Mouse (Mus musculus) MEL (cell line): ENCODE results near the gene Lpo. TPM values are rescaled to one million over a fixed set of nuclear protein-coding genes. Genes with fewer than 3 reads are reported as not detected.
A peak's percentile ranks its signal among the peaks of the same experiment; 100 is the strongest.

Source experiments
- DNase-seq: peaks from one replicate; pipeline ENCODE4 v3.0.0; 2011; ENCODE audit warnings: low read depth, low spot score
- H3K27ac ChIP-seq: 2 replicates; pipeline ENCODE4 v1.5.1; 2012; ENCODE audit warnings: low read depth, mild to moderate bottlenecking, control low read depth, low read length, moderate library complexity; ENCODE audit not compliant: control insufficient read depth
- H3K27me3 ChIP-seq, 2 experiments: fragments of 150-350 bp in 1 of 2; sonication (generic) in 1 of 2; 2 replicates each; pipeline ENCODE4 v1.6.1; 2012; ENCODE audit warnings: low read length in 2 of 2, mild to moderate bottlenecking in 2 of 2, improper control_type of control experiment in 1 of 2, moderate library complexity in 1 of 2; ENCODE audit not compliant: insufficient read depth in 2 of 2, control insufficient read depth in 1 of 2
- H3K36me3 ChIP-seq, 2 experiments: 2 replicates each; pipeline ENCODE4 v1.6.1; 2012 to 2014; ENCODE audit warnings: low read length in 2 of 2, improper control_type of control experiment in 1 of 2, inconsistent platforms in 1 of 2, mild to moderate bottlenecking in 1 of 2; ENCODE audit not compliant: insufficient read depth in 2 of 2, control insufficient read depth in 1 of 2
- H3K4me1 ChIP-seq, 2 experiments: fragments of 150-350 bp in 1 of 2; sonication (generic) in 1 of 2; 2 replicates each; pipeline ENCODE4 v1.6.1; 2012; ENCODE audit warnings: low read length in 2 of 2, improper control_type of control experiment in 1 of 2, mild to moderate bottlenecking in 1 of 2; ENCODE audit not compliant: insufficient read depth in 2 of 2, control insufficient read depth in 1 of 2
- H3K4me3 ChIP-seq, 2 experiments: fragments of 150-350 bp in 1 of 2; sonication (generic) in 1 of 2; 2 replicates each; pipeline ENCODE4 v1.5.1; 2012; ENCODE audit warnings: low read depth in 2 of 2, low read length in 2 of 2, mild to moderate bottlenecking in 2 of 2, moderate library complexity in 2 of 2, control low read depth in 1 of 2, improper control_type of control experiment in 1 of 2; ENCODE audit not compliant: control insufficient read depth in 1 of 2, insufficient read depth in 1 of 2
- H3K79me2 ChIP-seq: 2 replicates; pipeline ENCODE4 v1.6.1; 2012; ENCODE audit warnings: mild to moderate bottlenecking, low read length, moderate library complexity; ENCODE audit not compliant: control insufficient read depth, poor library complexity, insufficient read depth
- H3K9ac ChIP-seq: 2 replicates; pipeline ENCODE4 v1.6.1; 2012; ENCODE audit warnings: low read depth, mild to moderate bottlenecking, control low read depth, low read length, moderate library complexity; ENCODE audit not compliant: control insufficient read depth, poor library complexity, severe bottlenecking
- H3K9me3 ChIP-seq: fragments of 150-350 bp; sonication (generic); replicated peaks from 2 replicates; pipeline ENCODE4 v1.6.1; 2012; ENCODE audit warnings: mild to moderate bottlenecking, low read length, improper control_type of control experiment, moderate library complexity; ENCODE audit not compliant: insufficient read depth
- BHLHE40 ChIP-seq: IDR thresholded peaks from 2 replicates; pipeline ENCODE4 v1.6.1; 2012; ENCODE audit warnings: low read depth, mild to moderate bottlenecking, inconsistent platforms, low read length, improper control_type of control experiment, borderline replicate concordance
- CHD2 ChIP-seq: IDR thresholded peaks from 2 replicates; pipeline ENCODE4 v1.6.1; 2011; ENCODE audit warnings: low read length, improper control_type of control experiment
- CTCF ChIP-seq, 3 experiments: IDR thresholded peaks in 2 of 3; conservative IDR thresholded peaks in 1 of 3; 2 replicates each; pipeline ENCODE4 v1.5.1; 2011 to 2012; ENCODE audit warnings: low read length in 3 of 3, low read depth in 2 of 3, mild to moderate bottlenecking in 2 of 3, improper control_type of control experiment in 1 of 3, inconsistent platforms in 1 of 3, mixed read lengths in 1 of 3, moderate library complexity in 1 of 3; ENCODE audit not compliant: control insufficient read depth in 1 of 3, insufficient read depth in 1 of 3, poor library complexity in 1 of 3, severe bottlenecking in 1 of 3
- E2F4 ChIP-seq: IDR thresholded peaks from 2 replicates; pipeline ENCODE4 v1.6.1; 2011; ENCODE audit warnings: low read depth, low read length, improper control_type of control experiment, borderline replicate concordance
- EP300 ChIP-seq, 2 experiments: IDR thresholded peaks; 2 replicates each; pipeline ENCODE4 v1.6.1; 2011; ENCODE audit warnings: improper control_type of control experiment in 2 of 2, low read length in 2 of 2, low read depth in 1 of 2, mild to moderate bottlenecking in 1 of 2
- GABPA ChIP-seq: IDR thresholded peaks from 2 replicates; pipeline ENCODE4 v1.6.1; 2012; ENCODE audit warnings: low read depth, mild to moderate bottlenecking, inconsistent platforms, low read length, improper control_type of control experiment, moderate library complexity
- GATA1 ChIP-seq: IDR thresholded peaks from 2 replicates; pipeline ENCODE4 v1.6.1; 2011; ENCODE audit warnings: low read depth, low read length, improper control_type of control experiment
- MXI1 ChIP-seq: IDR thresholded peaks from 2 replicates; pipeline ENCODE4 v1.6.1; 2011; ENCODE audit warnings: mild to moderate bottlenecking, low read depth, low read length, improper control_type of control experiment
- MYB ChIP-seq: IDR thresholded peaks from 2 replicates; pipeline ENCODE4 v1.6.1; 2011; ENCODE audit warnings: mild to moderate bottlenecking, low read depth, low read length, improper control_type of control experiment
- MYC ChIP-seq: IDR thresholded peaks from 2 replicates; pipeline ENCODE4 v1.6.1; 2011; ENCODE audit warnings: low read depth, mild to moderate bottlenecking, low read length, improper control_type of control experiment, moderate library complexity
- NRF1 ChIP-seq: IDR thresholded peaks from 2 replicates; pipeline ENCODE4 v1.6.1; 2014; ENCODE audit warnings: low read depth, mild to moderate bottlenecking, inconsistent platforms, low read length, improper control_type of control experiment, moderate library complexity; ENCODE audit not compliant: poor library complexity, insufficient read depth, severe bottlenecking
- POLR2A ChIP-seq, 2 experiments: IDR thresholded peaks; 2 replicates each; pipeline ENCODE4 v1.6.1; 2011 to 2012; ENCODE audit warnings: low read length in 2 of 2, mild to moderate bottlenecking in 2 of 2, control low read depth in 1 of 2, improper control_type of control experiment in 1 of 2, low read depth in 1 of 2, moderate library complexity in 1 of 2; ENCODE audit not compliant: control insufficient read depth in 1 of 2, insufficient read depth in 1 of 2, poor library complexity in 1 of 2
- POLR2AphosphoS2 ChIP-seq: IDR thresholded peaks from 2 replicates; pipeline ENCODE4 v1.6.1; 2011; ENCODE audit warnings: low read length, improper control_type of control experiment
- POLR2AphosphoS5 ChIP-seq: IDR thresholded peaks from 2 replicates; pipeline ENCODE4 v1.6.1; 2012; ENCODE audit warnings: low read depth, borderline replicate concordance, mild to moderate bottlenecking, inconsistent platforms, low read length, moderate library complexity, mixed read lengths
- RAD21 ChIP-seq: IDR thresholded peaks from 2 replicates; pipeline ENCODE4 v1.6.1; 2011; ENCODE audit warnings: mild to moderate bottlenecking, low read depth, low read length, improper control_type of control experiment
- RCOR1 ChIP-seq: IDR thresholded peaks from 2 replicates; pipeline ENCODE4 v1.6.1; 2012; ENCODE audit warnings: low read depth, mild to moderate bottlenecking, inconsistent platforms, low read length, improper control_type of control experiment
- TCF12 ChIP-seq: IDR thresholded peaks from 2 replicates; pipeline ENCODE4 v1.6.1; 2014; ENCODE audit warnings: low read depth, mild to moderate bottlenecking, inconsistent platforms, low read length, improper control_type of control experiment, moderate library complexity
- UBTF ChIP-seq: IDR thresholded peaks from 2 replicates; pipeline ENCODE4 v1.6.1; 2012; ENCODE audit warnings: low read depth, mild to moderate bottlenecking, inconsistent platforms, low read length, improper control_type of control experiment, moderate library complexity, borderline replicate concordance; ENCODE audit not compliant: insufficient read depth
- USF1 ChIP-seq: IDR thresholded peaks from 2 replicates; pipeline ENCODE4 v1.6.1; 2014; ENCODE audit warnings: low read depth, mild to moderate bottlenecking, inconsistent platforms, low read length, improper control_type of control experiment, moderate library complexity
- ZC3H11A ChIP-seq: IDR thresholded peaks from 2 replicates; pipeline ENCODE4 v1.6.1; 2012; ENCODE audit warnings: low read depth, mild to moderate bottlenecking, inconsistent platforms, low read length, improper control_type of control experiment
- ZKSCAN1 ChIP-seq: IDR thresholded peaks from 2 replicates; pipeline ENCODE4 v1.6.1; 2012; ENCODE audit warnings: low read depth, mild to moderate bottlenecking, inconsistent platforms, low read length, improper control_type of control experiment, moderate library complexity
- ZMIZ1 ChIP-seq: IDR thresholded peaks from 2 replicates; pipeline ENCODE4 v1.6.1; 2012; ENCODE audit warnings: low read depth, mild to moderate bottlenecking, inconsistent platforms, low read length, improper control_type of control experiment, moderate library complexity
- polyA plus RNA-seq, 2 experiments: library from polyadenylated mRNA; stranded (reverse) in 1 of 2; unstranded in 1 of 2; fragments of >175 nt in 1 of 2; fragments of >200 nt in 1 of 2; gene quantifications; 2 replicates each; pipeline versions ENCODE4 v1.2.1 to v1.2.4; 2012; ENCODE audit warnings: low replicate concordance in 2 of 2, low read depth in 1 of 2; ENCODE audit not compliant: insufficient read length in 2 of 2, insufficient read depth in 1 of 2, missing spikeins in 1 of 2
- total RNA-seq: library from RNA; depleted of rRNA; stranded (reverse); fragments of 300-350 nt; gene quantifications from 2 replicates; pipeline ENCODE4 v1.2.3, GENCODE M21; 2012

Gene Lpo
- total and polyA plus RNA-seq, 3 experiments = not detected

GRCm38 (mm10) chr11:87808236-87808635 is 19.9 kb downstream of the Lpo start:
- peak; percentile 53 for DNase-seq
- H3K79me2 ChIP-seq = no peaks in the 10 kb centered on the region
- no peaks in the 10 kb centered on the region; a peak in 1 of 4 replicates for H3K36me3 ChIP-seq
- H3K27me3 ChIP-seq = peaks cover 5 to 6% of the 10 kb centered on the region in 2 experiments; a peak in 2 of 4 replicates
- peaks cover 0 to 6% of the 10 kb centered on the region in 2 experiments; a peak in 2 of 4 replicates for H3K4me1 ChIP-seq
- H3K27ac ChIP-seq = no peak overlapping the region
- no peak overlapping the region for H3K4me3 ChIP-seq
- H3K9me3 ChIP-seq = no peaks in the 10 kb centered on the region
- no peak for TF ChIP-seq POLR2AphosphoS2
- TF ChIP-seq CTCF (IDR thresholded peaks at IDR 0.05 in 2 of 3, conservative IDR thresholded peaks at IDR 0.05 in 1 of 3; ENCODE audit: control insufficient read depth in 1 of 3, insufficient read depth in 1 of 3, low read depth in 2 of 3, low read length in 3 of 3, poor library complexity in 1 of 3, severe bottlenecking in 1 of 3) = no peak
- TF ChIP-seq RAD21 = no peak
- TF ChIP-seq ZC3H11A = no peak
- TF ChIP-seq USF1 = no peak
- TF ChIP-seq MYC = no peak
- TF ChIP-seq POLR2AphosphoS5 = no peak
- no peak for TF ChIP-seq RCOR1
- H3K9ac ChIP-seq = no peak overlapping the region

GRCm38 (mm10) chr11:87807433-87807832 is 20.7 kb downstream of the Lpo start:
- H3K4me3 ChIP-seq = no peak overlapping the region
- peaks cover 5 to 6% of the 10 kb centered on the region in 2 experiments; a peak in 2 of 4 replicates for H3K27me3 ChIP-seq
- no peak overlapping the region for H3K9ac ChIP-seq
- TF ChIP-seq UBTF = no peak
- no peak for TF ChIP-seq BHLHE40
- TF ChIP-seq GABPA = no peak
- no peak for TF ChIP-seq TCF12
- TF ChIP-seq ZKSCAN1 = no peak
- TF ChIP-seq EP300 (IDR thresholded peaks at IDR 0.05; ENCODE audit: low read depth in 1 of 2, low read length in 2 of 2) = no peak
- TF ChIP-seq E2F4 = no peak
- TF ChIP-seq CHD2 = no peak
- no peak for TF ChIP-seq ZMIZ1
- no peak for TF ChIP-seq GATA1
- TF ChIP-seq RCOR1 = no peak
- no peak for TF ChIP-seq RAD21
- no peak for TF ChIP-seq MYB
- no peak for TF ChIP-seq POLR2A (IDR thresholded peaks at IDR 0.05; ENCODE audit: control insufficient read depth in 1 of 2, insufficient read depth in 1 of 2, low read depth in 1 of 2, low read length in 2 of 2, poor library complexity in 1 of 2)
- no peak for TF ChIP-seq MXI1
- TF ChIP-seq POLR2AphosphoS5 = no peak
- TF ChIP-seq NRF1 = no peak
- H3K9me3 ChIP-seq = no peaks in the 10 kb centered on the region
- H3K79me2 ChIP-seq = no peaks in the 10 kb centered on the region
- H3K27ac ChIP-seq = no peak overlapping the region
- no peak for DNase-seq
- no peaks in the 10 kb centered on the region; a peak in 1 of 4 replicates for H3K36me3 ChIP-seq
- peaks cover 0 to 6% of the 10 kb centered on the region in 2 experiments; a peak in 2 of 4 replicates for H3K4me1 ChIP-seq
